Mouse (Mus musculus) right cerebral cortex, postnatal 14 days (tissue): ENCODE results near the gene Sema4f.

ENCODE experiments used
- DNase-seq: peaks from one replicate; pipeline ENCODE4 v3.0.0; 2022

Gene Sema4f

DNA sequence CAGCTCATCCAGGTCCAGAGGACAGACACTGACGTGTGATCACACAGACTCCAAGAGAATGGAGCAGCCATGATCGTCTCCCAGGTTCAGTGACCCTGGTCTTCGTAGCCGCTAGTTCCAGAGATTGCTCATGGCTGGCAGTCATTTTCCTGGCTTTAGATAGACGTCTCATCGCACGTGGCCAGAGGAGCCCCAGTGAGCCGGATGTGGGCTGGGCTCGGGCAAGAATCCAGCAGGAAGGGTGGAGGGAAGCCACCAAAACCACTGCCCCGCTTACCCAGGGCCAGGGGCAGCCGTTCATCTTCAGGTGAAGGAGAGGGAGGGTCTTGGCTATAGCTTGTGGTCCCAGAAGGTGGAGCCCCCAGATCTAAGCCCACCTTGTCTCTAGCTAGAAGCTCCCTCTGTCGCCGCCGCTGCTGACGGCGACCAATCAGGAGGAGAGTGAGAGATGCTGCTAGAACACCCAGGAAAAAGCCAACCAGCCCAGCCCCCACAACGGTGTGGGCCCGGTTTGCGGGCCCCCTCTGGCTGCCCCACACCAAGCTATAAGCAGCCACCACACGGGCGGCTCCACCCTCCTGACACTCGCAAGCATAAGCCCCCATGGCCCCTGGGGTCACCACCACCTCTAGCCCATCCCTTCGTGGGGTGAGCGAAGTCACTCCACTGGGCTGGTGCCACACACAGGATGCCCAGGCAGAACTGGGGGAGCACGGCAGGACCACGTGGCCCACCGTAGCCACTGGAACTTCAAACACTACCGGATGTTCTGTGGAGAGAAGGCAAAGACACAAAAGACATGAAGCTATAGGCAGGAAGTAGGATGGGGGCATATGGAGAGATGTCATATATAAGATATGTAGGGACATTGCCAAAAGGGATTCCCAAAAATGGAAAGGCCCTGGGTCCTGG, 26.0 kb downstream of the Sema4f start:
- no peak for DNase-seq

DNA sequence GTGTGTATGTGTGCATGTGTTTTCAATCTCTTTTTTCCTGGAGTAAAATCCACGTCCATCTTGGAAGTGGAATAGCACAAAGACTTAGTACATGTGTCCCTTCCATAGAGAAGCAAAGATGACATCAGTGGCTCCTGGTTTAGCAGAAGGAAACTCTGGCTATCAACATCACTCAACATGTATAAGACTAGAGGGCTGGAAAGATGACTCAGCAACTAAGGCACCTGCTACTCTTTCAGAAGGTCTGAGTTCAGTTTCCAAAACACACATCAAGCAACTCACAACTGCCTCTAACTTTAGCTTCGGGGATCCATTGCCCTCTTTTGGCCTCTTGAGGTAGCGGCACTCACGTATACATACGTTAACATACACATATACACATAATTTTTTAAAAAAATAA, 28.3 kb downstream of the Sema4f start:
- no peak for DNase-seq

DNA sequence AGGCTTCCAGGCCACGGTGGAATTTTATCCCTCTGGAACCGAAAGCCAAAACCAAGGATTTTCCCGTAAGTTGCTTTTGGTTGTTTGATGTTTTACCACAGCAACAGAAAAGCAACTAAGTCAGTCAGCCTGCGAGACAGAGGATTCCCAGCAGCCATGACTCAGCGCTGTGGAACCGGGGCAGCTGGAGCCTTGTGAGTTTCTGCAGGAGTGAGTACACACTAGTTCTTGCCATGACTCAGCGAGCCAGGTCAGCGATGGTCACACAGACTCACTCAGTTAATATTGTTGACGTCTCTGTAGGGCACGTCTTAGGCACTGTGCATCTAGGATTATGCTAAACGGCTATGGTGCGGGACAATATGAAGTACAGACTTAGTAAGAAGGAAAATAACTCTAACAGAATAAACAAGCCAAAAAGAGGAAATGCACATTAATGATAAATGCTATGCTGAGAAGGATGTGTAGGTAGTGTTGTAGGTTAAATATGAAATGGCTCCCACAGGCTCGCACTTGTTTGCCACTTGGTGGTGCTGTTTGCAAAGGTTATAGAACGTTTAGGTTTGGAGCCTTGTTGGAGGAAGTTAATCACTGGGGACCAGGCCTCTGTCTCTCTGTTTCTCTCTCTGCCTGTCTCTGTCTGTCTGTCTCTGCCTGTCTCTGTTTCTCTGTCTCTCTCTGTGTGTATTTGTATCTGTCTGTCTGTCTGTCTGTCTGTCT, 30.3 kb downstream of the Sema4f start:
- DNase-seq, result peak; percentile 36

DNA sequence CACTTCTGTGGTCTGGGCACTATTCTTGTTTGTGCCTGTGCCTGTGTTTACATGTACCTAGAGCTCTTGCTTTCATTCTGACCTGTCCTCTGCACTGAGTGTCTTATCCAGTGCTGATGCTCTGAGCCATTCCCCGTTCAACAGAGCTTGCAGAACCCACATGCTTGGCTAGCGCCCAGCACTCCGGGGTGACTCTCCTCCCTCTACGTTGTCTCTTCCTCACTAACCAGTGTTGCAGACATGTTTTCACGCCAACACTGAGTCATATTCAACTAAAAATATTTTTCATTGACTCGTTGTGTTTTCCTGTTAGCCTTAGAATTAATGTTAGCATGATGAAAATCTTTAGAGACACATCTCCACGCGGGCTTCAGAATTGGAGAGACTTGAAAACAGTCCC, 31.5 kb downstream of the Sema4f start:
- peak; percentile 30 for DNase-seq

DNA sequence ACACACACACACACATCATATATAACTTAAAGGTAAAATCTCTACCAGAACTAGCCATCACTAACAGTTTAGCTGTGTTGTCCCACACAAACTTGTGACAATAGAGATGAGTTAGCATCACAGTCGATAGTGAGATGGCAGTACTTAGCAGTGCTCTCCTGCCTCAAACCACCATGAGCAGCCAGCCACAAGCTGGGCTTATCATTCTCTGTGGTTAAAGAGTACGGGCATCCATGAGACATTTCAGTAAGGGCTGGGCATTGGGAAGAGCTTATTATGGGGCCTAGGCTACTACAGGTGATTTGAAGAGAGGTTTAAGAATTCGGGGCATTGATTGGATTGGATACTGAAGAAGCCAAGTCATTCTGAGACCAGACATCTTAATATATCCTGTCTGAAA, 32.6 kb downstream of the Sema4f start:
- no peak for DNase-seq

DNA sequence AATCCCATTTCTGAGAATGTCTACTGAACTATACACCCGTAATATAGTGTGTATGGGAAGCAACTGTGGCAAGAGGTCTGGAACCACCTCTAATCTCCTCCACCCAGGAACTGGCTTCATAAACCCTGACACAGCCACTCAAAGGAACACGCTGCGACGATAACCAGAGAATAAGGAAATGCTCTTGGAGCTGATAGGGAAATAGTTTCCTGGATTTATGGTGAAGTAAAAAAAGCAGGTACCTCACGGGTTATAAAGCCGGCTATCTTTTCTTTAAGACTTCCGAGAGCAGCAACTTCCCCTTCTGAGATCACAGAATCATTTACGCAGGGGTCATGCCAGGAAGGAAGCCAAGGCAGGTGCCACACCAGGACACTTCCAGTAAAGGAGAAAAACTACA, 37.0 kb downstream of the Sema4f start:
- DNase-seq, result no peak

DNA sequence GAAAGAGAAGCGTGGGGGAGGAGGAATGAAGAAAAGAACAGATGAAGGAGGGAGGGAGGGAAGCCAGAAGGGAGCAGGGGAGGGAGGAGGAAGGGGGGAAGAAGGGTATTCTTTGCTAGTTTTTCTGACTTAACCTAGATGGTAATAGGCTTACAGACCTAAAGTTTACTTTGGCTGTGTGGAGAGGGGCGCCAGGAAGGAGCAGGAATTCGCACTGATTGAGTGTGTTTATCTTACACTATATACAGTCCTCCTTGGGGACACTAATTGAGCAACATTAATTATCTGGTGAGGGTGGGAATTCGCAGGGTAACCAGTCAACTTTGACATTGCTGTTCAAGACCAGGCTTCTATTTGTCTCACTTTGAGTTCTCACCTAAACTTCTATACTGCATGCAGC, 40.8 kb downstream of the Sema4f start:
- DNase-seq, result no peak

DNA sequence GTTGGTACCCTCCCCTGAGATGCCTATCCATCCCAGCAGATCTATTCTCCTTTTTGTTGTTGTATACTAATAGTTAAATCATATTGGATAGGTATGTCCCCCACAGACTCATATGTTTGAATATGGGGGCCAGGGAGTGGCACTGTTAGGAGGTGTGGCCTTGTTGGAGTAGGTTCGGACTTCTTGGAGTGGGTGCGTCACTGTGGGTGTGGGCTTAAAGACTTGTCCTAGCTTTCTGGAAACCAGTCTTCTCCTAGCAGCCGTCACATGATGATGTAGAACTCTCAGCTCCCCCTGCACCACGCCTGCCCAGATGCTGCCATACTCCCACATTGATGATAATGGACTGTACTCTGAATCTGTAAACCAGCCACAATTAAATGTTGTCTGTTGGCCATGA, 41.3 kb downstream of the Sema4f start:
- DNase-seq, result no peak

DNA sequence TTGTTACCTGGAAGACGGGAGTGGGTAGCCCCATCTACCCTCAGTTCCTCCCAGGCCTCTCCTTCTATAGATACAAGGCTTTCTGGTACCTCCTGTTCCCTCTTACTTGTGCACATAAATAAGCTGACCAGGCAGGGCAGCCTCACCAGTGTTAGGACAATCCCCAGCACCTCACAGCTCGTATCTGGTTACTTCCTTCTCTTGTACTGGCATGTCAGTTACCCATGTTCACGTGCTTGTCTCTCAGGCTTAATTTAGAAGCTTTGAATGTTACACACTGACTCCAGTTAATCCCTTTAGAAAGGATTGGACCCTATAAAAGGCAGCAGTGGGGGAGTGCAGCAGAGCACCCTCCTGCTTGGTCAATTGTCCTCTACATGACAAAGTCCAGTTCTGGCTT, 42.3 kb downstream of the Sema4f start:
- no peak for DNase-seq

DNA sequence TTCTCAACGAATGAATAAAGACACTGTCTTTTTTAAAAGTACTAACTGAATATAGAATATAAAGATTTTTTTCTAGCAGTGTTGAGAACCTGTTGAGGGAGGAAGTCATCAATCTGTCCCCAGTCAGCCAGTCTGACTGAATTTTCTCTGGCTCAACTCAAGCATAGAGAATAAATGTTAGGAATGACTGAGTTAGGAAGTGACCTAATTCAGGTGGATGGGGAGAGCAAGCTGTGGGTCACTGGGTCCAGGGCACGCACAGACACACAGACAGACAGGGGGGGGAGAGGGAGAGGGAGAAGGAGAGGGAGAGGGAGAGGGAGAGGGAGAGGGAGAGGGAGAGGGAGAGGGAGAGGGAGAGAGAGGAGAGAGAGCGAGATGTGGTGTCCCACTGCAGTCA, 46.2 kb downstream of the Sema4f start:
- DNase-seq, result no peak

DNA sequence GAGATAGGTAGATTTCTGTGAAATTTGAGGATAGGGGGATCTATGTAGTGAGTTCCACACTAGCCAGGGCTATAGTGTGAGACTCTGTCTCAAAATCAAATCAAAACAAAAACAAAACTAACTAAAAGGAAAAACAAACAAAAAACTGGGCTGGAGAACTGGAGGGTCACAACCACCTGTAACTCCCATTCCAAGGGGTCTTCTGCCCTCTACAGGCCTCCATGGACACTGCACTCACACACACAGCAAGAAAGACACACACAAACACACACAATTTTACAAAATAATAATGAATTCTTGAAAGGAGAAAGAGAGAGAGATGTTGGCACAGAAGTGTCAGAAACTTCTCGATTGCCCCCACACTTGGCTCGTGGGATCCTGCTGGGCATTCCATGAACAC, 47.0 kb downstream of the Sema4f start:
- no peak for DNase-seq

DNA sequence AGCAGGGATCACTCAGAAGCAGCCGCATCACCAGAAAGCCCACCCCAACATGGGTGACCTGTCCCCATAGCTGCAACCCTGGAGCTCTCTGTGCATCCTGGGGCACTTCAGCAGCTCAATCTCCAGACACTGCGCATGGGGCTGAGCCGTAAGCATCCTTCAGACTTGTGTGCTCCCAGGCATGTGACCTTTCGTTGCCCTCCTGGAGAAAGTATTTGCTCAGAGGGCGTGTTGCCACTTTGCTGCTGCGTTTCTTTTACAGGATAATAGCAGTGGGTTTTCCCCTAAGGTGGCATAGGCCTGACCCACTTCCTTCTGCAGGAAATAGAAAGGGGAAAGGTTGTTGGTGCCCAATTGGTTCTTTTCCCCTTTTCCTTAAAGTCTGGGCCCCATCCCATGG, 48.1 kb downstream of the Sema4f start:
- DNase-seq, result no peak

DNA sequence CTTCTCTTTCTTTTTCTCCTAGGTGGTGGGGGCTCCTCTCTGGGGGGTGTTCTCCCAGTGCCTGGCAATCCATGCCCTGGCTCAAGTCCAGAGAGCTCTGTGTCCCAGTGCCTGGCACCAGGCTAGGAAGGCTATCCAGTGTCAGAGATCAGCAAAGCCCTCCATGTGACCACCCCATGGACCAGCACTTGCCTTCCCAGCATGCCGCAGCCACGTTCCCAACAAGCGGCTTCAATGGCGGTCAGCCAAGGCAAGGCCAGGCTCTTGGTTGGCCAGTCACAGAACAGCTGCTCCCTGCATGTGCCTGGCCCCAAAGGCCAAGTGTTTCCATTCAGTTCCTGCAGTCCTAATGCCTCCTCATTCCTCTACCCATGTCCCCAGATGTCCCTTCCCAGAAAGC, 53.2 kb downstream of the Sema4f start:
- DNase-seq, result peak; percentile 14

DNA sequence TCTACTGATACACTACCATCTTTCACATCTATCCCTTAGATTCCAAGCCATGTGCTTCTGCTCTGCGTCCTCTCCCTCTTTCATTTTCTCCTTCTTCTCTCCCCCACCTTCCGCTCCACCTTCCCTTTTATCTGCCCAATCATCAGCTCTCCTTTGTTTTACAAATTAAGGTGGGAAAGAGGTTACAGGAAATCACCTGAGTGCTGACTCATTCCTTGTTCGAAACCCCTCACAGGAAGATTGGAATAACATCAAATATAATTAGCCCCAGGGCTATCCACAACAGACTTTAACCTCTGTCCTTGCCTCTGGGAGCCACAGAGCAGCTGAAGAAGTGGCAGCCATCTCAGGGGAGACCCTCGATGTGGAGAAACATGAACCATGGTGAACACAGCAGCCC, 53.7 kb downstream of the Sema4f start:
- no peak for DNase-seq

DNA sequence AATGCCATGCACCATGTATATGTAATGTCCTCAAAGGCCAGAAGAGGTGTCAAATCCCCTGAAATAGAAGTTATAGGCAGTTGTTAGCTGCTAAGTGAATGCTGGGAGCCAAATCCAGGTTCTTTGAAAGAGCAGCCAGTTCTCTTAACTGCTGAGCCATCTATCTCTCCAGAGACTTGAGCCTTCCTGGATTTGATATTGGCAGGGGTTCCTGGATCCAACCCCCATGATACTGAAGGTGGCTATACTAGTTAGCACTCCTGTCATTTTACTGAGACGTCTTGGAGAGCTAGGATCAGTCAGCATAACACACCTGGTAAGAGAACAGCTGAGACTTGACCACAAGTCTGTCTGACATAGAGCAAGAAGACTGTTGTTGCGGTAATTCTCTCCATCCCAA, 54.1 kb downstream of the Sema4f start:
- DNase-seq, result no peak

DNA sequence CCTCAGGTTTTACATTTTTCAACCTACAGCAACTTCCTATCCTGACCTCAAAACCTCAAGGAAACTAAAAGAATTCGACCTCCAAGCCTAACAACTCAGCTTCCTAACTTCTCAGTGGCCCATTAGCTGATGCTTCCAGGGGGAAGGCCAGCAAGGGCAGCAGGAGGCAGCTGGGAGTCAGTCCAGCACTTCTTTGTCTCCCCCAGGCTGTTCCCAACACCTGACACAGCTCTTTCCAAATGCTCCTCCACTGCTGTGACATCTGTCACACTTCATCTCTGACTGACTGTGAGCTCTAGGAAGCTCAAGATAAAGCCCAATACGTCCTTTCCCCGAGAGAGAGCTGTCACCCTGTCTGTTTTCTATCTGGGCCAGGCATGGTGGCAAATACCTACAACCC, 55.0 kb downstream of the Sema4f start:
- no peak for DNase-seq

DNA sequence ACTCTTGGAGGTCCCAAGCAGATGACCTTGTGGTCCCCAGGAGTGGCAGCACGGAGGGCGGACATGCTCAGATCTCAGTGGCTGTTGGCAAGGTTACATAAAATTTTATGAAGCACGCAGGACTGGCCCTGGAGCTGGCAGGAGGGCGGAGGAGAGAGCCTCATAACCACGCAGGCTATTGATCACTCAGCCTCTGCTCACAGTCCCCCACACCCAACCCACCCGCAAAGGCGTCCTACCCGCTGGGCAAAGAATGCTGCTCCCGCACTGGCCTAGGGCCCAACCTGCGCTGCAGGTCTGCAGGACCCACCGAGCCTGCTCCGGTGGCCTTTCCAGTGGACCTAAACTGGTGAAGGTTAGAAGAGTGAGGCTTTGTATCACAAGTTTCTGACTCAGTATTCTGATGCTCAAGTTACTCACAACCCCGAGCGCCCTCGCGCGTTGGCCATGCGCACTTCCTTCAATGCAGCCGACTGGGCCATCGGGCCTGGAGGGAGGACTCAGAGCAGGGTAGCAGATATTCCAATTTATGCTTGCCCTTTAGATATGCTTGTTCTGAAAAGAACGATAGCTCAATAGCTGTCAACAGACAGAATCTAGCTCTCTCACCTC, 58.0 kb downstream of the Sema4f start:
- DNase-seq, result peak; percentile 58

DNA sequence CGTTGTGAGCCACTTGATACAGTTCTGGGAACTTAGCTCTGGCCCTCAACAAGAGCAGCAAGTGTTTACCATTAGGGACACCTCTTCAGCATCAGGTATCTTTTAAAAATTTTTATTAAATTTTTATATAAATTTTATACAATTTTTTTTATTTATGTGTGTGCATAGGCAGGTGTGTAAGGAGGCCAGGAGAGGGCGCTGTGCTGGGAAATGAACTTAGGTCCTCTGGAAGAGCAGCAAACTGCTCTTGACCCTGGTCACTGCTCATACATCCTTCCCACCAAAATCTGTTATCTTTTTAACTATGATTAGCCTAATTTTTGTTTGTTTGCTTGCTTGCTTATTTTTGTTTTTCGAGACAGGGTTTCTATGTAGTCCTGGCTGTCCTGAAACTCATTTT, 58.8 kb downstream of the Sema4f start:
- peak; percentile 21 for DNase-seq

DNA sequence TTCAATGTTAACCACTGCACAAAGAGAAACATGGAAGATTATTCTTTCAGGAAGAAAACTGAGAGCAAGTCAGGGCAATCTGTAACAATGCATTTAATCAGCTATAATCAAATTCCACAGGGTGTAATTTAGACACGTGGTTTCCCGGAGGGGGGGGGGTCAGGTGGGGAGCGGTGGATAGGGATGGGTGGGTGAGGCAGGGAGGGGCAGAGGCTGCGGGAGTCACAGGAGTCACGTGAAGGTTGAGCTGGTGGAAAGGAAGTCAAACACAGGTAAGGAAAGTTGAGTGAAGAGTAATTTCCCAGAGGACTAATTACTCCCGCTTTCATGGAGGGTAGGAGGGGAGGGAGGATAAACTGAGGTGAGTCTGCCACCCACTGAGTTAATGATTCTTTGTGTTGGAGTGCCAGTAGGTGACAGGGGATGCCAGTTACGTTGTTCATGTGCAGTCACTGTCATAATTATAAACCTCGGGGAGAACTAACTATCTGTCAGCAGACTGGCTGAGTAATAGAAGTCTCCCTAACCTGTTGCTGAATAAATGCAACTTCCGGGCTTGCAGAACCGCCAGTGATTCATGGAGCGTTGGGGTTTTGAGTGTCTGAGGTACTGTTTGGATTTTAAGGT, 60.0 kb downstream of the Sema4f start:
- DNase-seq, result no peak

DNA sequence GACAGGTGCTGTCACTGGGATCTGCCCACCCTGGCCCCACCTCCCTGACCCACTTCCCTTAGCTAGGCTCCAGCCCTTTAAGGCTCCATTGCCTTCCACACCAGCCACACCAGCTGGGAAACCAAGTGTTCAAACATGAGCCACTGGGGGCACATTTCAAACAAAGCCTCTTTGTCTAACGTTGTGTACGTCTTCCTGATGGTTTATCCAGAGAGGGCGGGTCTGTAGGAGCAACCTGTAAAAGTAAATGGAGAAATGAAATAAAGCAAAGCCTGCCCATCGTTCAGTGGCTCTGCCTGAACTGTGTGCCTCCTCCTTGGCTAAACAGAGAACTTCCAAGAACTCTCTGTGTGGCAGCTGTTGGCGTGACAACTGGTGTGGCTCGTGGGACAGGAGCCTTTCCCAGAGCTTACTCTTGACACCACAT, 64.0 kb downstream of the Sema4f start:
- no peak for DNase-seq

DNA sequence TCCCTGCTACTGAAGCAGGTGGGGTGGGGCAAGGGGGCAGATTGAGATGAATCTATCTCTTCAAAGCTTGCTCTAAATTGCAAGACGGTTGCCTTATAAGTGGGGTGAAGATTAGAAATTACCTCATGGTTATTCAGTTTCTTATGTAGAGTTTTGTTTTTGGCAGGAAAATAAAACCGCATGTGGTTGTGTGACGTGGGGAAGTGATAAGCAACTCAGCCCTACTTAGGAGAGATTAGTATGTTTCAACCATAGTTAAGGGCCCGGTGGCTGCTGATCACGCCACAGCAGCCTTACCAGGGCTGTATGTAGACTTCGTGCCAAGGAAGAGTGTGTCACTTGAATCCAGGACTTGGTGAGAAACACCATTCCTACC, 67.2 kb downstream of the Sema4f start:
- no peak for DNase-seq

DNA sequence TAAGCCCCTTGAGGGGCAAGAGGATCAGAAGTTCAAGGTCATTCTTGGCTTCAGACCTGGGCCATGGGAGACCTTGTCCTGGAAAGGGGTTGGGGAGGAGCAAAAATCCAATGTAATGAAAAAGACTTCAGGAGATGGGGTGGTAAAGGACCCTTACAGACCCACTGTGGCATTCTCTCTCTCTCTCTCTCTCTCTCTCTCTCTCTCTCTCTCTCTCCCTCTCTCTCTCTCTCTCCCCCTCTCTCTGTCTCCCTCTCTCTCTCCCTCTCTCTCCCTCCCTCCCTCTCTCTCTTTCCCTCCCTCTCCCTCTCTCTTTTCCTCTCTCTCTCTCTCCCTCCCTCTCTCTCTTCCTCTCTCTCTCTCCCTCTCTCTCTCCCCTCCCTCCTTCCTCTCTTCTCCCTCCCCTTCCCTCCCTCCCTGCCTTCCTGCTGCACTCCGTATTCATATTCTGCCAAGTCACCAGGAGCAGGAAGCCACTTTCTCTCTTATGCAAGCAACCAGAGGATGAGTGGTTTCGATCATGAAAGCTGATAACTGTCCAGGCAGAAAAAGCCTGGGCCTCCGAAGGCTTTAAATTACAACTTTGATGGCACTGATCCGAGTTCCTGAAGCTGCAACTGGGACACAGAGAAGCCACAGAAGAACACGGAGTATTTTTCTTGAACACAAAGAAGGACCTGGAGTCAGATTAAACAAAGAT, 67.8 kb downstream of the Sema4f start:
- DNase-seq, result no peak

DNA sequence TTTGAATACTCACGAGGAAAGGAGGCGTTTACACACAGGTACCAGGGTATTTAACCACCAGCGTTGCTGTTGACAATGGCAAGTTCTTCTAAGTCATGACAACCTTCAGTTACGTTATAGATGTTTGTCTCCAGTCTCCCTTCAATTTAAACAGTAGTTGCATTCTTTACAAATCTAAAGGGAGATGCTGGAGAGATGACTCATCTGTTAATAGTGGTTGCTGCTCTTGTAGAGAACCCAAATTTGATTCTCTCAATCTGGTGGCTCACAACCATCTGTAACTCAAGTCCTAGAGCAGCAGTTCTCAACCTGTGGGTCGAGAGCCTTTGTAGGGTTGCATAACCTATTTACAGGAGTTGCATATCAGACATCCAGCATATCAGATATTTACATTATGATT, 71.1 kb downstream of the Sema4f start:
- DNase-seq, result no peak
